Mouse (Mus musculus): ENCODE measurements around the gene Sardh. TPM values are rescaled to one million over a fixed set of nuclear protein-coding genes. Genes with fewer than 3 reads are reported as not detected.

The Sardh gene
- polyA plus RNA-seq (2012), result 0.25 and 0.66 TPM in 2 replicates

GRCm38 (mm10) chr2:27248211-27248610, at the start of gene Sardh:
TSS of gene Sardh (minus strand) at chr2:27248337.
- Histone ChIP-seq H3K27me3 (ENCODE audit: control insufficient read depth) (no peaks in the 10 kb centered on the region), H3K9me3 (ENCODE audit: control insufficient read depth, low read length) (no peaks in the 10 kb centered on the region), H3K4me1 (ENCODE audit: control insufficient read depth) (no peaks in the 10 kb centered on the region), H3K4me3 (replicated peaks) (no peak within 1 kb of the TSS), H3K36me3 (ENCODE audit: control insufficient read depth) (peaks cover 6% of the 10 kb centered on the region; the same call in 1 of the 2 replicates)
- no peak for TF ChIP-seq TAL1 (IDR thresholded peaks at IDR 0.05; ENCODE audit: low read length)
- TF ChIP-seq GATA1 (IDR thresholded peaks at IDR 0.05; ENCODE audit: low read length), result no peak

- Histone ChIP-seq H3K36me3 (ENCODE audit: control insufficient read depth) (peaks cover 25% of the 10 kb centered on the region; the same call in 1 of the 2 replicates), H3K4me1 (ENCODE audit: control insufficient read depth) (no peaks in the 10 kb centered on the region), H3K9me3 (ENCODE audit: control insufficient read depth, low read length) (no peaks in the 10 kb centered on the region), H3K4me3 (replicated peaks) (no peak overlapping the region), H3K27me3 (ENCODE audit: control insufficient read depth) (no peaks in the 10 kb centered on the region)
- TF ChIP-seq GATA1 (IDR thresholded peaks at IDR 0.05; ENCODE audit: low read length) (no peak), TAL1 (IDR thresholded peaks at IDR 0.05; ENCODE audit: low read length) (no peak)
These were observed 48.7 kb upstream of the Sardh start for GRCm38 (mm10) chr2:27296656-27297406.

GRCm38 (mm10) chr2:27294777-27295176, 46.6 kb upstream of the Sardh start:
- no peaks in the 10 kb centered on the region for H3K9me3 ChIP-seq (ENCODE audit: control insufficient read depth, low read length)
- TF ChIP-seq GATA1 (IDR thresholded peaks at IDR 0.05; ENCODE audit: low read length) (no peak), TAL1 (IDR thresholded peaks at IDR 0.05; ENCODE audit: low read length) (no peak)
- no peaks in the 10 kb centered on the region for H3K4me1 ChIP-seq (ENCODE audit: control insufficient read depth)
- no peaks in the 10 kb centered on the region for H3K27me3 ChIP-seq (ENCODE audit: control insufficient read depth)
- no peak overlapping the region for H3K4me3 ChIP-seq (replicated peaks)
- H3K36me3 ChIP-seq (ENCODE audit: control insufficient read depth), result peaks cover 38% of the 10 kb centered on the region; the same call in 1 of the 2 replicates

GRCm38 (mm10) chr2:27289019-27289418, 40.9 kb upstream of the Sardh start:
- Histone ChIP-seq H3K4me3 (replicated peaks) (no peak overlapping the region), H3K9me3 (ENCODE audit: control insufficient read depth, low read length) (no peaks in the 10 kb centered on the region), H3K27me3 (ENCODE audit: control insufficient read depth) (no peaks in the 10 kb centered on the region), H3K36me3 (ENCODE audit: control insufficient read depth) (peaks cover 29% of the 10 kb centered on the region), H3K4me1 (ENCODE audit: control insufficient read depth) (no peaks in the 10 kb centered on the region)
- no peak for TF ChIP-seq TAL1 (IDR thresholded peaks at IDR 0.05; ENCODE audit: low read length)

- Histone ChIP-seq H3K9me3 (ENCODE audit: control insufficient read depth, low read length) (no peaks in the 10 kb centered on the region), H3K4me1 (ENCODE audit: control insufficient read depth) (no peaks in the 10 kb centered on the region)
- no peak for TF ChIP-seq TAL1 (IDR thresholded peaks at IDR 0.05; ENCODE audit: low read length)
- TF ChIP-seq GATA1 (IDR thresholded peaks at IDR 0.05; ENCODE audit: low read length), result no peak
These were observed 39.0 kb upstream of the Sardh start for GRCm38 (mm10) chr2:27286971-27287710.

GRCm38 (mm10) chr2:27284441-27284840, 36.3 kb upstream of the Sardh start:
- no peaks in the 10 kb centered on the region for H3K9me3 ChIP-seq (ENCODE audit: control insufficient read depth, low read length)
- no peaks in the 10 kb centered on the region for H3K27me3 ChIP-seq (ENCODE audit: control insufficient read depth)
- H3K4me1 ChIP-seq (ENCODE audit: control insufficient read depth), result no peaks in the 10 kb centered on the region
- no peak overlapping the region for H3K4me3 ChIP-seq (replicated peaks)
- no peak for TF ChIP-seq TAL1 (IDR thresholded peaks at IDR 0.05; ENCODE audit: low read length)
- no peak for TF ChIP-seq GATA1 (IDR thresholded peaks at IDR 0.05; ENCODE audit: low read length)
- H3K36me3 ChIP-seq (ENCODE audit: control insufficient read depth), result peaks cover 28% of the 10 kb centered on the region

More at GRCm38 (mm10) chr2:27286971-27287710, 39.0 kb upstream of the Sardh start:
- Histone ChIP-seq H3K4me3 (replicated peaks) (no peak overlapping the region), H3K36me3 (ENCODE audit: control insufficient read depth) (peaks cover 38% of the 10 kb centered on the region), H3K27me3 (ENCODE audit: control insufficient read depth) (no peaks in the 10 kb centered on the region)

GRCm38 (mm10) chr2:27281771-27282170, 33.6 kb upstream of the Sardh start:
- H3K27me3 ChIP-seq (ENCODE audit: control insufficient read depth), result no peaks in the 10 kb centered on the region

GRCm38 (mm10) chr2:27280920-27281611, 32.9 kb upstream of the Sardh start:
- Histone ChIP-seq H3K27me3 (ENCODE audit: control insufficient read depth) (no peaks in the 10 kb centered on the region), H3K36me3 (ENCODE audit: control insufficient read depth) (peaks cover 37% of the 10 kb centered on the region; the same call in 1 of the 2 replicates), H3K4me1 (ENCODE audit: control insufficient read depth) (no peaks in the 10 kb centered on the region), H3K4me3 (replicated peaks) (no peak overlapping the region), H3K9me3 (ENCODE audit: control insufficient read depth, low read length) (no peaks in the 10 kb centered on the region)
- no peak for TF ChIP-seq GATA1 (IDR thresholded peaks at IDR 0.05; ENCODE audit: low read length)
- TF ChIP-seq TAL1 (IDR thresholded peaks at IDR 0.05; ENCODE audit: low read length), result no peak

More at GRCm38 (mm10) chr2:27281771-27282170, 33.6 kb upstream of the Sardh start:
- no peak overlapping the region for H3K4me3 ChIP-seq (replicated peaks)
- peaks cover 33% of the 10 kb centered on the region; the same call in 1 of the 2 replicates for H3K36me3 ChIP-seq (ENCODE audit: control insufficient read depth)
- H3K9me3 ChIP-seq (ENCODE audit: control insufficient read depth, low read length), result no peaks in the 10 kb centered on the region
- no peak for TF ChIP-seq GATA1 (IDR thresholded peaks at IDR 0.05; ENCODE audit: low read length)
- TF ChIP-seq TAL1 (IDR thresholded peaks at IDR 0.05; ENCODE audit: low read length), result no peak
- H3K4me1 ChIP-seq (ENCODE audit: control insufficient read depth), result no peaks in the 10 kb centered on the region

GRCm38 (mm10) chr2:27278859-27279258, 30.7 kb upstream of the Sardh start:
- no peak for TF ChIP-seq TAL1 (IDR thresholded peaks at IDR 0.05; ENCODE audit: low read length)
- no peak for TF ChIP-seq GATA1 (IDR thresholded peaks at IDR 0.05; ENCODE audit: low read length)
- H3K27me3 ChIP-seq (ENCODE audit: control insufficient read depth), result no peaks in the 10 kb centered on the region
- no peaks in the 10 kb centered on the region for H3K4me1 ChIP-seq (ENCODE audit: control insufficient read depth)
- peaks cover 45% of the 10 kb centered on the region for H3K36me3 ChIP-seq (ENCODE audit: control insufficient read depth)
- no peak overlapping the region for H3K4me3 ChIP-seq (replicated peaks)
- peaks cover 4% of the 10 kb centered on the region; the same call in 1 of the 2 replicates for H3K9me3 ChIP-seq (ENCODE audit: control insufficient read depth, low read length)
